Comparison of ENCODE assay signal across 9 mouse cellular contexts in genomic region chr15:78449694-78450418, GRCm38 (mm10). TPM values are rescaled to one million over a fixed set of nuclear protein-coding genes. Genes with fewer than 3 reads are reported as not detected.
DNase-seq lines count a peak whose midpoint lies in the region; ATAC-seq and TF ChIP-seq lines count a peak whose summit lies in the region.
"Had no signal": no experiment of that assay in that cellular context is flagged by ENCODE, and none has a peak within 500 bp of the region (broad histone marks: within the 10 kb centered on the region; RNA-seq: fewer than 3 reads in every experiment).

No protein-coding gene starts in this region.

- peak overlapping the region; percentile 29; the same call in 1 of the 2 replicates for H3K9ac ChIP-seq in MEL (ENCODE audit: control insufficient read depth, low read depth, low read length, poor library complexity, severe bottlenecking)
- H3K9ac ChIP-seq in heart, embryonic 15.5 days: no peak overlapping the region
- H3K9ac ChIP-seq in liver, postnatal 0 days (replicated peaks): no peak overlapping the region
- H3K9ac ChIP-seq: stomach, embryonic 15.5 days had no signal

- no peaks in the 10 kb centered on the region for H3K27me3 ChIP-seq in MEL (ENCODE audit: control insufficient read depth in 1 of 2, insufficient read depth in 2 of 2, low read length in 2 of 2)
- no peaks in the 10 kb centered on the region for H3K27me3 ChIP-seq in heart, embryonic 15.5 days
- H3K27me3 ChIP-seq in liver, postnatal 0 days (ENCODE audit: insufficient read depth, low read length): no peaks in the 10 kb centered on the region
- H3K27me3 ChIP-seq: stomach, embryonic 15.5 days had no signal

- H3K36me3 ChIP-seq in MEL (ENCODE audit: control insufficient read depth in 1 of 2, insufficient read depth in 2 of 2, low read length in 2 of 2): peaks cover 0 to 6% of the 10 kb centered on the region in 2 experiments; a peak in 2 of 4 replicates
- no peaks in the 10 kb centered on the region for H3K36me3 ChIP-seq in heart, embryonic 15.5 days
- H3K36me3 ChIP-seq in liver, postnatal 0 days (replicated peaks; ENCODE audit: insufficient read depth, low read length): peaks cover 6% of the 10 kb centered on the region
- H3K36me3 ChIP-seq: stomach, embryonic 15.5 days had no signal

- no peak for TF ChIP-seq POLR2A in MEL (IDR thresholded peaks at IDR 0.05; ENCODE audit: control insufficient read depth in 1 of 2, insufficient read depth in 1 of 2, low read depth in 1 of 2, low read length in 2 of 2, poor library complexity in 1 of 2)

- no peak for TF ChIP-seq CTCF in left cerebral cortex, adult 2 months (IDR thresholded peaks at IDR 0.05)
- no peak for TF ChIP-seq CTCF in MEL (IDR thresholded peaks at IDR 0.05 in 2 of 3, conservative IDR thresholded peaks at IDR 0.05 in 1 of 3; ENCODE audit: control insufficient read depth in 1 of 3, insufficient read depth in 1 of 3, low read depth in 2 of 3, low read length in 3 of 3, poor library complexity in 1 of 3, severe bottlenecking in 1 of 3)
- TF ChIP-seq CTCF in liver, postnatal 0 days (IDR thresholded peaks at IDR 0.05; ENCODE audit: low read depth): no peak

- no peaks in the 10 kb centered on the region; the same call in 1 of the 2 replicates for H3K79me2 ChIP-seq in MEL (ENCODE audit: control insufficient read depth, insufficient read depth, low read length, poor library complexity)

- DNase-seq in left cerebral cortex, adult 2 months (ENCODE audit: extremely low spot score in 1 of 2, low spot score in 2 of 2): no peak
- DNase-seq in left cerebral cortex, adult 11 months (ENCODE audit: low spot score): no peak
- peak; percentile 80 for DNase-seq in MEL (ENCODE audit: low read depth, low spot score)
- DNase-seq in c-Kit-positive CD71-positive TER-119-negative erythroid progenitor cells, embryonic 14.5 days (ENCODE audit: low read depth): peak; percentile 48
- peak; percentile 72 for DNase-seq in liver, postnatal 0 days
- DNase-seq in retina, postnatal 7 days (ENCODE audit: low read depth, low spot score): peak; percentile 34
- DNase-seq in layer of hippocampus, adult 9-11 months: no peak

- H3K9me3 ChIP-seq in MEL (replicated peaks; ENCODE audit: insufficient read depth, low read length): no peaks in the 10 kb centered on the region
- H3K9me3 ChIP-seq in heart, embryonic 15.5 days (replicated peaks): no peaks in the 10 kb centered on the region
- H3K9me3 ChIP-seq in liver, postnatal 0 days (ENCODE audit: low read length): no peaks in the 10 kb centered on the region
- H3K9me3 ChIP-seq: stomach, embryonic 15.5 days had no signal

- TF ChIP-seq EP300 in MEL (IDR thresholded peaks at IDR 0.05; ENCODE audit: low read depth in 1 of 2, low read length in 2 of 2): no peak
- no peak for TF ChIP-seq EP300 in liver, postnatal 0 days (IDR thresholded peaks at IDR 0.05; ENCODE audit: low read depth)

- no peak overlapping the region for H3K4me3 ChIP-seq in left cerebral cortex, adult 2 months
- no peak overlapping the region for H3K4me3 ChIP-seq in MEL (ENCODE audit: control insufficient read depth in 1 of 2, insufficient read depth in 1 of 2, low read depth in 2 of 2, low read length in 2 of 2)
- no peak overlapping the region for H3K4me3 ChIP-seq in heart, embryonic 15.5 days
- no peak overlapping the region for H3K4me3 ChIP-seq in liver, postnatal 0 days (ENCODE audit: low read depth, low read length)
- H3K4me3 ChIP-seq: stomach, embryonic 15.5 days had no signal

- peak overlapping the region; percentile 63; the same call in 1 of the 2 replicates for H3K27ac ChIP-seq in left cerebral cortex, adult 2 months
- peak overlapping the region; percentile 59 for H3K27ac ChIP-seq in MEL (ENCODE audit: control insufficient read depth, low read depth, low read length)
- H3K27ac ChIP-seq in heart, embryonic 15.5 days: peak overlapping the region; percentile 87
- peak overlapping the region; percentile 19 for H3K27ac ChIP-seq in liver, postnatal 0 days (ENCODE audit: low read depth)
- H3K27ac ChIP-seq: stomach, embryonic 15.5 days had no signal

- TF ChIP-seq RAD21 in MEL (IDR thresholded peaks at IDR 0.05; ENCODE audit: low read depth, low read length): no peak

- WGBS in heart, embryonic 15.5 days: 20% methylated on average over 7 of the region's 7 CpGs
- WGBS in liver, postnatal 0 days (ENCODE audit: insufficient replicate concordance): 22% methylated on average over 7 of the region's 7 CpGs

- H3K4me1 ChIP-seq in MEL (ENCODE audit: control insufficient read depth in 1 of 2, insufficient read depth in 2 of 2, low read length in 2 of 2): peaks cover 3 to 19% of the 10 kb centered on the region in 2 experiments; a peak in 2 of 4 replicates
- H3K4me1 ChIP-seq in heart, embryonic 15.5 days (replicated peaks): peaks cover 29% of the 10 kb centered on the region
- H3K4me1 ChIP-seq in liver, postnatal 0 days (ENCODE audit: insufficient read depth): peaks cover 17% of the 10 kb centered on the region

- no peak overlapping the region for H3K4me2 ChIP-seq in heart, embryonic 15.5 days
- no peak overlapping the region for H3K4me2 ChIP-seq in liver, postnatal 0 days (ENCODE audit: low read depth, low read length)
- H3K4me2 ChIP-seq: stomach, embryonic 15.5 days had no signal

- intact Hi-C loops in left cerebral cortex, adult 2 months (cut with DNase I): loop anchor here (5.0 to 10.0 kb wide), 2 partner anchors 62 to 295 kb away; no protein-coding TSS in a partner anchor

- ATAC-seq in heart, embryonic 15.5 days (replicated peaks; ENCODE audit: insufficient number of reproducible peaks, insufficient read depth, low FRiP score, low read depth): 0 out of 2 replicates have a peak, but pooled peaks have one; percentile 12
- peak; percentile 61 for ATAC-seq in liver, postnatal 0 days

TF ChIP-seq in MEL, 35 proteins besides CTCF, POLR2A, EP300 and RAD21:
- TF ChIP-seq ETS1 (IDR thresholded peaks at IDR 0.05; ENCODE audit: low read depth, low read length): peak; percentile 62
- 0 out of 2 replicates have a peak, but pooled peaks have one; percentile 38 for TF ChIP-seq JUND (IDR thresholded peaks at IDR 0.05; ENCODE audit: low read depth, low read length)
- 0 out of 2 replicates have a peak, but pooled peaks have one; percentile 17 for TF ChIP-seq NELFE (IDR thresholded peaks at IDR 0.05; ENCODE audit: low read depth, low read length)
- no peak for TF ChIP-seq POLR2AphosphoS5 (IDR thresholded peaks at IDR 0.05; ENCODE audit: borderline replicate concordance, low read depth, low read length)
- no peak for TF ChIP-seq USF1 (IDR thresholded peaks at IDR 0.05; ENCODE audit: low read depth, low read length)
- TF ChIP-seq HCFC1 (IDR thresholded peaks at IDR 0.05; ENCODE audit: low read depth, low read length): no peak; the same call in 1 of the 2 replicates
- no peak for TF ChIP-seq UBTF (IDR thresholded peaks at IDR 0.05; ENCODE audit: borderline replicate concordance, insufficient read depth, low read depth, low read length)
- TF ChIP-seq CHD2 (IDR thresholded peaks at IDR 0.05; ENCODE audit: low read length): no peak
- no peak for TF ChIP-seq E2F4 (IDR thresholded peaks at IDR 0.05; ENCODE audit: borderline replicate concordance, low read depth, low read length)
- TF ChIP-seq MAX (IDR thresholded peaks at IDR 0.05; ENCODE audit: low read length): peak; percentile 45; the same call in 1 of the 2 replicates
TF ChIP-seq in MEL: peak in this region for 4.

RNA-seq across cellular contexts. Expression of gene Tmprss6, which starts 18.6 kb away (rescaled TPM):
- total RNA-seq in left cerebral cortex, adult 2 months (2021): under 1 TPM in 1 of 2 experiments, not detected in 1; 0.87 TPM
- 0.12 and 0.33 TPM in 2 replicates for total RNA-seq in MEL (2012; rRNA removed)
- polyA plus RNA-seq in MEL (2012; ENCODE audit: insufficient read depth in 1 of 2, insufficient read length in 2 of 2, low read depth in 1 of 2, low replicate concordance in 2 of 2, missing spikeins in 1 of 2): under 1 TPM in 1 of 2 experiments, not detected in 1; 0.11 TPM
- 0.21 and 0.60 TPM in 2 replicates for polyA plus RNA-seq in heart, embryonic 15.5 days (2015; fragmentation: Nextera tagmentation; extraction: Ambion mirVana)
- 73.4 and 80.3 TPM in 2 replicates for polyA plus RNA-seq in liver, postnatal 0 days (2015; fragmentation: Nextera tagmentation; extraction: Ambion mirVana)

RNA-seq across cellular contexts. Expression of gene Kctd17, which starts 21.5 kb away (rescaled TPM):
- 100 to 1,000 TPM; 334 to 335 TPM for total RNA-seq in left cerebral cortex, adult 2 months (2021)
- not detected in 2 replicates for total RNA-seq in MEL (2012; rRNA removed)
- polyA plus RNA-seq in MEL (2012; ENCODE audit: insufficient read depth in 1 of 2, insufficient read length in 2 of 2, low read depth in 1 of 2, low replicate concordance in 2 of 2, missing spikeins in 1 of 2): not detected
- 19.1 and 28.5 TPM in 2 replicates for polyA plus RNA-seq in heart, embryonic 15.5 days (2015; fragmentation: Nextera tagmentation; extraction: Ambion mirVana)
- polyA plus RNA-seq in liver, postnatal 0 days (2015; fragmentation: Nextera tagmentation; extraction: Ambion mirVana): 6.0 and 6.1 TPM in 2 replicates

RNA-seq across cellular contexts. Expression of gene Mpst, which starts 43.6 kb away (rescaled TPM):
- total RNA-seq in left cerebral cortex, adult 2 months (2021): 10 to 100 TPM; 31.7 to 31.8 TPM
- 38.6 and 38.7 TPM in 2 replicates for total RNA-seq in MEL (2012; rRNA removed)
- 10 to 100 TPM in 1 of 2 experiments, not detected in 1; 86.7 TPM for polyA plus RNA-seq in MEL (2012; ENCODE audit: insufficient read depth in 1 of 2, insufficient read length in 2 of 2, low read depth in 1 of 2, low replicate concordance in 2 of 2, missing spikeins in 1 of 2)
- 1.3 and 1.5 TPM in 2 replicates for polyA plus RNA-seq in heart, embryonic 15.5 days (2015; fragmentation: Nextera tagmentation; extraction: Ambion mirVana)
- 4.3 and 7.0 TPM in 2 replicates for polyA plus RNA-seq in liver, postnatal 0 days (2015; fragmentation: Nextera tagmentation; extraction: Ambion mirVana)

RNA-seq across cellular contexts. Expression of gene Tst, which starts 44.1 kb away (rescaled TPM):
- total RNA-seq in left cerebral cortex, adult 2 months (2021): 10 to 100 TPM; 29.0 to 30.1 TPM
- 34.8 and 36.3 TPM in 2 replicates for total RNA-seq in MEL (2012; rRNA removed)
- polyA plus RNA-seq in MEL (2012; ENCODE audit: insufficient read depth in 1 of 2, insufficient read length in 2 of 2, low read depth in 1 of 2, low replicate concordance in 2 of 2, missing spikeins in 1 of 2): 10 to 100 TPM in 1 of 2 experiments, not detected in 1; 29.5 TPM
- 22.6 and 38.7 TPM in 2 replicates for polyA plus RNA-seq in heart, embryonic 15.5 days (2015; fragmentation: Nextera tagmentation; extraction: Ambion mirVana)
- polyA plus RNA-seq in liver, postnatal 0 days (2015; fragmentation: Nextera tagmentation; extraction: Ambion mirVana): 361 and 363 TPM in 2 replicates

RNA-seq across cellular contexts. Expression of gene Il2rb, which starts 45.2 kb away (rescaled TPM):
- total RNA-seq in left cerebral cortex, adult 2 months (2021): under 1 TPM in 1 of 2 experiments, not detected in 1; 0.07 TPM
- total RNA-seq in MEL (2012; rRNA removed): 0.04 TPM in 1 of 2 replicates, not detected in the other
- polyA plus RNA-seq in MEL (2012; ENCODE audit: insufficient read depth in 1 of 2, insufficient read length in 2 of 2, low read depth in 1 of 2, low replicate concordance in 2 of 2, missing spikeins in 1 of 2): not detected
- 0.30 and 1.9 TPM in 2 replicates for polyA plus RNA-seq in heart, embryonic 15.5 days (2015; fragmentation: Nextera tagmentation; extraction: Ambion mirVana)
- polyA plus RNA-seq in liver, postnatal 0 days (2015; fragmentation: Nextera tagmentation; extraction: Ambion mirVana): 2.0 and 2.1 TPM in 2 replicates

Comparison
In these comparisons a context has a peak if more than half of its experiments do, and no peak if none do; other contexts are left out.
1. DNase-seq: peak in MEL (single experiment), c-Kit-positive CD71-positive TER-119-negative erythroid progenitor cells, embryonic 14.5 days (single experiment), liver, postnatal 0 days (single experiment) and retina, postnatal 7 days (single experiment); none in left cerebral cortex, adult 2 months (0 of 2), left cerebral cortex, adult 11 months (single experiment) and layer of hippocampus, adult 9-11 months (single experiment).
2. H3K27ac ChIP-seq: peak in every context shown above with its lines; median percentile 87 in heart, embryonic 15.5 days; 63 in left cerebral cortex, adult 2 months; 59 in MEL; 19 in liver, postnatal 0 days.
3. RNA of gene Tmprss6, which starts 18.6 kb away (polyA plus RNA-seq): 73.4 to 80.3 TPM in liver, postnatal 0 days; 0.21 to 0.60 TPM in heart, embryonic 15.5 days and 0.11 TPM in MEL; every median in the first group is over 10 times any median in the second.